Mouse (Mus musculus) C2C12 (cell line): ENCODE measurements at regions not wholly inside any gene's neighbourhood (a gene's known extent, or its start where the extent isn't known, plus 50 kb on each side); places are given as distances from the start of the nearest gene placed in this dataset.

Experiments
- H3K27me3 ChIP-seq: one replicate; pipeline ENCODE4 v1.6.1; 2011; ENCODE audit not compliant: control insufficient read depth, insufficient read depth, insufficient read length
- H3K36me3 ChIP-seq: one replicate; pipeline ENCODE4 v1.6.1; 2011; ENCODE audit not compliant: control insufficient read depth, insufficient read depth
- H3K4me3 ChIP-seq: one replicate; pipeline ENCODE4 v1.5.1; 2011; ENCODE audit warnings: mild to moderate bottlenecking, control low read depth; ENCODE audit not compliant: poor library complexity, insufficient read depth, severe bottlenecking
- H3K79me2 ChIP-seq: one replicate; pipeline ENCODE4 v1.6.1; 2011; ENCODE audit not compliant: control insufficient read depth, insufficient read depth
- H3K79me3 ChIP-seq: one replicate; pipeline ENCODE4 v1.6.1; 2011; ENCODE audit warnings: low read depth, control low read depth
- H3ac ChIP-seq: one replicate; pipeline ENCODE3; 2011; ENCODE audit warnings: low read depth; ENCODE audit not compliant: control insufficient read depth, insufficient read length
- CEBPB ChIP-seq: IDR thresholded peaks from one replicate; pipeline ENCODE4 v1.6.1; 2011; ENCODE audit warnings: low read depth, mild to moderate bottlenecking, control low read depth, moderate library complexity
- CTCF ChIP-seq: IDR thresholded peaks from one replicate; pipeline ENCODE4 v1.5.1; 2011; ENCODE audit not compliant: control insufficient read depth, insufficient read depth, insufficient read length
- FOSL1 ChIP-seq: IDR thresholded peaks from one replicate; pipeline ENCODE4 v1.8.0; 2011; ENCODE audit warnings: mild to moderate bottlenecking, low read length; ENCODE audit not compliant: poor library complexity, insufficient read depth, severe bottlenecking
- MAX ChIP-seq: IDR thresholded peaks from one replicate; pipeline ENCODE4 v1.6.1; 2011; ENCODE audit warnings: mild to moderate bottlenecking, control low read depth
- MYOD1 ChIP-seq: IDR thresholded peaks from one replicate; pipeline ENCODE4 v1.6.1; 2011; ENCODE audit warnings: low read depth; ENCODE audit not compliant: control insufficient read depth, insufficient read length
- MYOG ChIP-seq: IDR thresholded peaks from one replicate; pipeline ENCODE4 v1.6.1; 2011; ENCODE audit not compliant: control insufficient read depth, insufficient read length; ENCODE audit errors: extremely low read depth
- USF1 ChIP-seq: IDR thresholded peaks from one replicate; pipeline ENCODE4 v1.6.1; 2011; ENCODE audit warnings: low read depth, mild to moderate bottlenecking, control low read depth, moderate library complexity

GRCm38 (mm10) chr16:78101415-78102326 lies 199.6 kb upstream of the Cxadr start:
- no peak overlapping the region for H3K4me3 ChIP-seq
- no peaks in the 10 kb centered on the region for H3K27me3 ChIP-seq
- H3K36me3 ChIP-seq, result no peaks in the 10 kb centered on the region
- no peaks in the 10 kb centered on the region for H3K79me3 ChIP-seq
- H3K79me2 ChIP-seq, result no peaks in the 10 kb centered on the region
- no peak overlapping the region for H3ac ChIP-seq
- TF ChIP-seq MYOG (no peak), USF1 (no peak)

- no peak for TF ChIP-seq MYOG
- TF ChIP-seq CTCF, result no peak
- TF ChIP-seq CEBPB, result no peak
- TF ChIP-seq USF1, result no peak
- TF ChIP-seq FOSL1, result no peak
- no peak for TF ChIP-seq MYOD1
- TF ChIP-seq MAX, result no peak
- Histone ChIP-seq H3K79me3 (no peaks in the 10 kb centered on the region), H3K4me3 (no peak overlapping the region)
These were observed 201.4 kb upstream of the Cxadr start for GRCm38 (mm10) chr16:78099842-78100241.

DNA sequence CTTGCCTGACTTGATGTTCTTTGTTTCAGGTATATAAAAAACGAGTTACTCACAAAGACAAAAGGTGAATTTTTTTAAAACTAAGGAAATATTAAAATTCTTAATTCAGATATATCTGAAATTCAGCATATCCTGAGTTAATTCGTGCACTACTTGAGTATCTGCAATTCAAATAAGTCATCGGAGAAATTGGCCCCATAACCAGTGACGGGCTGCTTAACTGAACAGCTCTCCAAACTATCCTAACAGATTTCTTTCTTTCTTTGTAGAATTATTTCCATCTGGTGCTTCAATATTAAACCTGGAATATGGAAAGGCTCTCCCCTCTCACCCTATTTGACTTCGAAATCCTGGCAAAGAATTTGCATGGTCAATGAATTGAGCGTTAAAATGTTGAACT lies 202.2 kb upstream of the Cxadr start:
- TF ChIP-seq USF1, result no peak
- no peak for TF ChIP-seq CEBPB
- TF ChIP-seq CTCF, result no peak
- no peak for TF ChIP-seq MYOD1
- no peak for TF ChIP-seq MYOG
- no peak for TF ChIP-seq MAX
- TF ChIP-seq FOSL1, result no peak
- Histone ChIP-seq H3K27me3 (no peaks in the 10 kb centered on the region), H3K4me3 (no peak overlapping the region), H3K79me3 (no peaks in the 10 kb centered on the region), H3K36me3 (no peaks in the 10 kb centered on the region), H3K79me2 (no peaks in the 10 kb centered on the region), H3ac (no peak overlapping the region)

More at GRCm38 (mm10) chr16:78099842-78100241, 201.4 kb upstream of the Cxadr start:
- H3ac ChIP-seq, result no peak overlapping the region
- H3K27me3 ChIP-seq, result no peaks in the 10 kb centered on the region
- H3K79me2 ChIP-seq, result no peaks in the 10 kb centered on the region
- H3K36me3 ChIP-seq, result no peaks in the 10 kb centered on the region

DNA sequence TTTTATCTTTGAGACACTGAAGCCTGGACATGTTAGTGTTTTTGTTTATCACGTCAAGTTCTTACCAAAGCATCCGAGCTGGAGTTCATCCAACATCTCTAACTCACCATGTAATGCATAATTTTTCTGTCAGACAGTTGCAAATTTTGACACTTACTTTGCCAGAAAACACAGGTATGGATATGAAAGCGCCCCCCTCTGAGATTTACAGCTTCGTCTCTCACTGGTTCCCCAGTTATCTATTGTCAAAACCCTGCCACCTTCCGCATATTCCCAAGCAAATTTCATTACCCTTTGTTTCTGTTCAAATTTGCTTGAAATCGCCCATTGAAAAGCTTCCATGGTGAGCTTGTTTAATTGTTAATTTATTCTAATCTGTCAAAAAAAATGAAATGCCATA lies 202.7 kb upstream of the Cxadr start:
- H3K79me3 ChIP-seq, result no peaks in the 10 kb centered on the region
- no peaks in the 10 kb centered on the region for H3K36me3 ChIP-seq
- no peaks in the 10 kb centered on the region for H3K79me2 ChIP-seq
- no peaks in the 10 kb centered on the region for H3K27me3 ChIP-seq
- H3K4me3 ChIP-seq, result no peak overlapping the region
- no peak overlapping the region for H3ac ChIP-seq
- TF ChIP-seq CTCF (no peak), FOSL1 (no peak), MAX (no peak), MYOG (no peak), USF1 (no peak), CEBPB (no peak), MYOD1 (no peak)

DNA sequence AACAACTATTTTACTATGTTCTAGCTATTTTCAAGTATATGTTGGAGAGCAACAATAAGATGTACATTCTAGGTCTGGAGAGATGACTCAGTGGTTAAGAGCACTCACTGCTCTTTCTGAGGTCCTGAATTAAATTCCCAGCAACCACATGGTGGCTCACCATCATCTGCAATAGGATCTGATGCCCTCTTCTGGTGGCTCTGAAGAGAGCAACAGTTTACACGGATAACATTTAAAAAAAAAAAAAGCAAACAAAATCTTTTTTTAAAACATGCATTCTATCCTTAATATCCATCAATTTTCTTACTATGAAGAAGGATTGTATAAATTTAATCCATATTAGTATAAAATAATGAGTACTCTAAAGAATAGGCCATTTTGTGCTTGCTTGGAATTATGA lies 204.7 kb upstream of the Cxadr start:
- Histone ChIP-seq H3K79me3 (no peaks in the 10 kb centered on the region), H3ac (no peak overlapping the region), H3K27me3 (no peaks in the 10 kb centered on the region), H3K79me2 (no peaks in the 10 kb centered on the region), H3K4me3 (no peak overlapping the region), H3K36me3 (no peaks in the 10 kb centered on the region)
- TF ChIP-seq MYOG (no peak), USF1 (no peak)

DNA sequence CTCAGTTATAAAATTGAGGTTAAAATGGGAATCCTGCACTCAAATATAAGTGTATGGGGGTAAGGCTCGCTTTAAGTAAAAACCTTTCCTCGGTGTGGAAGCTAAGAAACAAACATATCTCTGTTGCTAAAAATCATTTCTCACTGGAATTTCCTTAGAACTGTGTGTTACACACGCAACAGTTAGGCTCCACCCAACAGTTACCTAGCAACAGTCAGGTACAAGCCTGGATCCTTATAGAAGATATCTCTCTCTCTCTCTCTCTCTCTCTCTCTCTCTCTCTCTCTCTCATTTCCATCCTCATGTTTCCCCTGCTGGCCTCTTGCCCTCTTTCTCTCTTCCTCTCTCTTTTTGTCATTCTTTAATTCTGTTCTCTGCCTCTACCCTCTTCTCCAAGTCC lies 211.1 kb upstream of the Cxadr start:
- Histone ChIP-seq H3ac (no peak overlapping the region), H3K79me2 (no peaks in the 10 kb centered on the region), H3K4me3 (no peak overlapping the region), H3K27me3 (no peaks in the 10 kb centered on the region), H3K36me3 (no peaks in the 10 kb centered on the region), H3K79me3 (no peaks in the 10 kb centered on the region)
- no peak for TF ChIP-seq CEBPB
